Mouse (Mus musculus): Measurements from ENCODE around the gene Ten1. TPM values are rescaled to one million over a fixed set of nuclear protein-coding genes. Genes with fewer than 3 reads are reported as not detected.

Gene Ten1
- 73.2 and 75.7 TPM in 2 replicates for polyA plus RNA-seq (2015; fragmentation: Nextera tagmentation; extraction: Ambion mirVana)

GRCm38 (mm10) chr11:116198639-116199531, at the start of gene Ten1, which contains the start of gene Acox1:
Ten1 (plus strand) TSS chr11:116198855.
Acox1 (minus strand) TSS chr11:116199045.
- Histone ChIP-seq H3K4me2 (peak within 1 kb of the TSS; percentile 74), H3K4me1 (replicated peaks) (peaks cover 26% of the 10 kb centered on the region), H3K4me3 (peak within 1 kb of the TSS; percentile 79), H3K9me3 (replicated peaks) (no peaks in the 10 kb centered on the region), H3K9ac (peak within 1 kb of the TSS; percentile 84), H3K36me3 (peaks cover 8% of the 10 kb centered on the region; the same call in 1 of the 2 replicates), H3K27me3 (no peaks in the 10 kb centered on the region), H3K27ac (peak within 1 kb of the TSS; percentile 92)
- ATAC-seq (replicated peaks; ENCODE audit: insufficient number of reproducible peaks, insufficient read depth, low FRiP score, low read depth) = peak; percentile 97
- under 1% methylated on average over 62 of the region's 62 CpGs for WGBS

- no peak overlapping the region for H3K9ac ChIP-seq
- H3K4me1 ChIP-seq (replicated peaks) = peaks cover 4% of the 10 kb centered on the region; the same call in 1 of the 2 replicates
- no peak for ATAC-seq (replicated peaks; ENCODE audit: insufficient number of reproducible peaks, insufficient read depth, low FRiP score, low read depth)
- H3K27ac ChIP-seq = no peak overlapping the region
- 77% methylated on average over 6 of the region's 6 CpGs for WGBS
- no peak overlapping the region for H3K4me2 ChIP-seq
- no peak overlapping the region for H3K4me3 ChIP-seq
- H3K9me3 ChIP-seq (replicated peaks) = no peaks in the 10 kb centered on the region
- no peaks in the 10 kb centered on the region for H3K27me3 ChIP-seq
- peaks cover 70% of the 10 kb centered on the region for H3K36me3 ChIP-seq
Observed at GRCm38 (mm10) chr11:116149341-116149740, 49.3 kb upstream of the Ten1 start.

- 79% methylated on average over 2 of the region's 2 CpGs for WGBS
- no peak for ATAC-seq (replicated peaks; ENCODE audit: insufficient number of reproducible peaks, insufficient read depth, low FRiP score, low read depth)
- Histone ChIP-seq H3K36me3 (peaks cover 75% of the 10 kb centered on the region), H3K4me2 (no peak overlapping the region), H3K27ac (no peak overlapping the region), H3K27me3 (no peaks in the 10 kb centered on the region), H3K9ac (no peak overlapping the region), H3K4me1 (replicated peaks) (peaks cover 4% of the 10 kb centered on the region; the same call in 1 of the 2 replicates), H3K9me3 (replicated peaks) (no peaks in the 10 kb centered on the region), H3K4me3 (no peak overlapping the region)
Observed at GRCm38 (mm10) chr11:116150960-116151359, 47.7 kb upstream of the Ten1 start.

GRCm38 (mm10) chr11:116161312-116161711, 37.3 kb upstream of the Ten1 start:
- H3K9ac ChIP-seq = no peak overlapping the region
- no peaks in the 10 kb centered on the region for H3K9me3 ChIP-seq (replicated peaks)
- no peak overlapping the region for H3K4me3 ChIP-seq
- peaks cover 8% of the 10 kb centered on the region for H3K4me1 ChIP-seq (replicated peaks)
- 69% methylated on average over 12 of the region's 12 CpGs for WGBS
- peaks cover 32% of the 10 kb centered on the region for H3K36me3 ChIP-seq
- H3K4me2 ChIP-seq = no peak overlapping the region
- no peak overlapping the region for H3K27ac ChIP-seq
- ATAC-seq (replicated peaks; ENCODE audit: insufficient number of reproducible peaks, insufficient read depth, low FRiP score, low read depth) = no peak
- no peaks in the 10 kb centered on the region for H3K27me3 ChIP-seq

GRCm38 (mm10) chr11:116162146-116162545, 36.5 kb upstream of the Ten1 start:
- Histone ChIP-seq H3K4me1 (replicated peaks) (peaks cover 17% of the 10 kb centered on the region), H3K27ac (no peak overlapping the region), H3K36me3 (peaks cover 25% of the 10 kb centered on the region)

GRCm38 (mm10) chr11:116163002-116163401, 35.7 kb upstream of the Ten1 start:
- Histone ChIP-seq H3K4me1 (replicated peaks) (peaks cover 18% of the 10 kb centered on the region), H3K9ac (no peak overlapping the region), H3K27ac (no peak overlapping the region), H3K4me3 (no peak overlapping the region), H3K4me2 (no peak overlapping the region), H3K9me3 (replicated peaks) (no peaks in the 10 kb centered on the region), H3K27me3 (no peaks in the 10 kb centered on the region), H3K36me3 (peaks cover 20% of the 10 kb centered on the region)
- 57% methylated on average over 9 of the region's 9 CpGs for WGBS
- ATAC-seq (replicated peaks; ENCODE audit: insufficient number of reproducible peaks, insufficient read depth, low FRiP score, low read depth) = no peak

More at GRCm38 (mm10) chr11:116162146-116162545, 36.5 kb upstream of the Ten1 start:
- 72% methylated on average over 10 of the region's 10 CpGs for WGBS
- Histone ChIP-seq H3K9ac (no peak overlapping the region), H3K4me2 (no peak overlapping the region), H3K27me3 (no peaks in the 10 kb centered on the region), H3K9me3 (replicated peaks) (no peaks in the 10 kb centered on the region), H3K4me3 (no peak overlapping the region)
- no peak for ATAC-seq (replicated peaks; ENCODE audit: insufficient number of reproducible peaks, insufficient read depth, low FRiP score, low read depth)

- 4% methylated on average over 6 of the region's 6 CpGs for WGBS
- H3K27ac ChIP-seq = peak overlapping the region; percentile 96
- no peak for ATAC-seq (replicated peaks; ENCODE audit: insufficient number of reproducible peaks, insufficient read depth, low FRiP score, low read depth)
Observed at GRCm38 (mm10) chr11:116167232-116167631, 31.4 kb upstream of the Ten1 start.

GRCm38 (mm10) chr11:116167884-116168439, 30.7 kb upstream of the Ten1 start, which contains the start of gene Fbf1:
Fbf1 (minus strand) TSS chr11:116168166.
- Histone ChIP-seq H3K4me3 (peak within 1 kb of the TSS; percentile 73), H3K27me3 (no peaks in the 10 kb centered on the region), H3K4me2 (peak within 1 kb of the TSS; percentile 83), H3K36me3 (peaks cover 21% of the 10 kb centered on the region), H3K4me1 (replicated peaks) (peaks cover 19% of the 10 kb centered on the region), H3K9me3 (replicated peaks) (no peaks in the 10 kb centered on the region), H3K27ac (peak within 1 kb of the TSS; percentile 96), H3K9ac (peak within 1 kb of the TSS; percentile 75)
- WGBS = under 1% methylated on average over 40 of the region's 40 CpGs
- peak; percentile 96 for ATAC-seq (replicated peaks; ENCODE audit: insufficient number of reproducible peaks, insufficient read depth, low FRiP score, low read depth)

More at GRCm38 (mm10) chr11:116167232-116167631, 31.4 kb upstream of the Ten1 start:
- Histone ChIP-seq H3K4me1 (replicated peaks) (peaks cover 21% of the 10 kb centered on the region), H3K36me3 (peaks cover 14% of the 10 kb centered on the region), H3K9me3 (replicated peaks) (no peaks in the 10 kb centered on the region), H3K4me2 (peak overlapping the region; percentile 83), H3K4me3 (peak overlapping the region; percentile 73), H3K27me3 (no peaks in the 10 kb centered on the region), H3K9ac (peak overlapping the region; percentile 75)

GRCm38 (mm10) chr11:116169214-116169613, 29.4 kb upstream of the Ten1 start:
- Histone ChIP-seq H3K4me2 (no peak overlapping the region), H3K9me3 (replicated peaks) (no peaks in the 10 kb centered on the region), H3K4me1 (replicated peaks) (peaks cover 19% of the 10 kb centered on the region), H3K9ac (no peak overlapping the region), H3K27me3 (no peaks in the 10 kb centered on the region), H3K27ac (no peak overlapping the region), H3K36me3 (peaks cover 30% of the 10 kb centered on the region), H3K4me3 (no peak overlapping the region)
- ATAC-seq (replicated peaks; ENCODE audit: insufficient number of reproducible peaks, insufficient read depth, low FRiP score, low read depth) = no peak
- 73% methylated on average over 3 of the region's 3 CpGs for WGBS

- Histone ChIP-seq H3K4me1 (replicated peaks) (peaks cover 19% of the 10 kb centered on the region), H3K9ac (no peak overlapping the region), H3K27me3 (no peaks in the 10 kb centered on the region), H3K4me2 (no peak overlapping the region), H3K4me3 (no peak overlapping the region), H3K27ac (no peak overlapping the region), H3K36me3 (peaks cover 40% of the 10 kb centered on the region), H3K9me3 (replicated peaks) (no peaks in the 10 kb centered on the region)
- WGBS = 79% methylated on average over 5 of the region's 5 CpGs
- no peak for ATAC-seq (replicated peaks; ENCODE audit: insufficient number of reproducible peaks, insufficient read depth, low FRiP score, low read depth)
Observed at GRCm38 (mm10) chr11:116170003-116170800, 28.5 kb upstream of the Ten1 start.

GRCm38 (mm10) chr11:116171959-116172358, 26.7 kb upstream of the Ten1 start:
- Histone ChIP-seq H3K9me3 (replicated peaks) (no peaks in the 10 kb centered on the region), H3K36me3 (peaks cover 48% of the 10 kb centered on the region), H3K4me2 (no peak overlapping the region), H3K9ac (no peak overlapping the region), H3K4me1 (replicated peaks) (peaks cover 8% of the 10 kb centered on the region), H3K4me3 (no peak overlapping the region), H3K27ac (no peak overlapping the region), H3K27me3 (no peaks in the 10 kb centered on the region)
- no peak for ATAC-seq (replicated peaks; ENCODE audit: insufficient number of reproducible peaks, insufficient read depth, low FRiP score, low read depth)
- 83% methylated on average over 2 of the region's 2 CpGs for WGBS
